Mouse (Mus musculus) heart, embryonic 11.5 days (tissue): Measurements from ENCODE around the gene Polr2h. TPM values are rescaled to one million over a fixed set of nuclear protein-coding genes. Genes with fewer than 3 reads are reported as not detected.

Experiments
- ATAC-seq: fragments of 200-750 bp; cut with Nextera tagmentation; replicated peaks from 2 replicates; pipeline ENCODE4 v1.8.0; 2017; ENCODE audit warnings: moderate library complexity; ENCODE audit not compliant: insufficient number of reproducible peaks, low FRiP score, low TSS enrichment
- H3K27ac ChIP-seq: fragments of 300-500 bp; sonication (generic); 2 replicates; pipeline ENCODE4 v1.5.1; 2014; ENCODE audit warnings: mild to moderate bottlenecking, low read depth, low read length
- H3K27me3 ChIP-seq: fragments of 300-500 bp; sonication (generic); 2 replicates; pipeline ENCODE4 v1.6.1; 2014; ENCODE audit warnings: mild to moderate bottlenecking, low read length, mixed read lengths; ENCODE audit not compliant: control insufficient read depth, insufficient read depth
- H3K36me3 ChIP-seq: fragments of 300-500 bp; sonication (generic); 2 replicates; pipeline ENCODE4 v1.6.1; 2014; ENCODE audit warnings: mild to moderate bottlenecking, low read length, moderate library complexity, mixed read lengths; ENCODE audit not compliant: control insufficient read depth, insufficient read depth
- H3K4me1 ChIP-seq: fragments of 300-500 bp; sonication (generic); 2 replicates; pipeline ENCODE4 v1.6.1; 2014; ENCODE audit warnings: low read length; ENCODE audit not compliant: control insufficient read depth, insufficient read depth
- H3K4me2 ChIP-seq: fragments of 300-500 bp; sonication (generic); 2 replicates; pipeline ENCODE4 v1.6.1; 2014; ENCODE audit warnings: mild to moderate bottlenecking, moderate library complexity
- H3K4me3 ChIP-seq: fragments of 300-500 bp; sonication (generic); 2 replicates; pipeline ENCODE4 v1.5.1; 2014; ENCODE audit warnings: low read depth, low read length
- H3K9ac ChIP-seq: fragments of 300-500 bp; sonication (generic); 2 replicates; pipeline ENCODE4 v1.6.1; 2014; ENCODE audit warnings: mild to moderate bottlenecking, low read depth, low read length, moderate library complexity
- H3K9me3 ChIP-seq: fragments of 300-500 bp; sonication (generic); replicated peaks from 2 replicates; pipeline ENCODE4 v1.6.1; 2016; ENCODE audit warnings: low read length; ENCODE audit not compliant: control insufficient read depth
- WGBS: fragments of 180-500 bp; shearing (Covaris S2); extraction: QIAGEN DNeasy Blood & Tissue Kit; methylation state at CpG from one replicate; pipeline ENCODE4 v1.1.7; 2014; ENCODE audit not compliant: insufficient replicate concordance; 5-methylcytosine and 5-hydroxymethylcytosine counted together
- polyA plus RNA-seq: library from polyadenylated mRNA; unstranded; fragments of >200 nt; fragmentation: Nextera tagmentation; extraction: Ambion mirVana; gene quantifications from 2 replicates; pipeline ENCODE4 v1.2.1, GENCODE M21; 2014

Polr2h gene
- polyA plus RNA-seq, 1 experiment from 2014 or later: 65.9 TPM

DNA sequence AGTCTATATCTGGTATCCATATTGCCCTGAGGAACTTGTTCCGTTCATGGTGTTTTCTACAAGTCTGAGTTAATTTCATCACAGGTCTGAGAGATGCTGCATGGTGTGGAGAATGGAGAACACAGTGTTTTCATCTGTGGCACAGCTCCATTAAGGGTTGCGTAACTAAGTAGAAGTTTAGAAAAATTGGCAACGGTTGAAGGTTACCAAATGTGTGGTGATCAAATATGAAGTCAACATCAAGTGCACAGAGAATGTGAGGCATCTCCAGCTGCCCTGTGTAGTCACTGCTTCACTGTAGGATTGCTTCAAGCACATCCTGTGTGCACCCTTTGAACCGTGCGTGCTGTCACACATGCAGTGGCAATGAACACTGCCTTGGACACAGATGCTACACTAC, 38.6 kb downstream of the Polr2h start:
- Histone ChIP-seq H3K27me3 (no peaks in the 10 kb centered on the region), H3K4me1 (no peaks in the 10 kb centered on the region), H3K9ac (no peak overlapping the region), H3K27ac (no peak overlapping the region), H3K9me3 (no peaks in the 10 kb centered on the region), H3K4me2 (no peak overlapping the region), H3K4me3 (no peak overlapping the region), H3K36me3 (no peaks in the 10 kb centered on the region)
- no peak for ATAC-seq
- WGBS: 88% methylated on average over 5 of the region's 5 CpGs

DNA sequence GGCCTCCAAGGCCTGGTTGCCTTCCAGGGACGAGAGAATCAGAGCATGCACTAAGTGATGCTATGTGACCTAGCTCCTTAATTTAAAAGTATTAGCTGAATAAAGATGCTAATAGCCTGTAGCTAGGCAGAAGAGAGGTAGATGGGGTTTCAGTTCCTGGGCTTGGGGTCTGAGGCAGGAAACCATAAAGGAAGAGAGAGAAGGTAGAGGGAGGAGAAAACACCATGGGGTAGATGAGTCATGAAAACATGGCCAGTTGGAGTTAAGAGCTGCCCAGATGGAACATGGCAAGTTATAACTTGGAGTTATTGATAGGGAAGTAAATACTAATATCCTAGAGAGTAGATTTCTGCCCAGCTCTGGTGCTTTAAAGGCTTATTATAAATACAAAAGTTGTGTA, 39.9 kb downstream of the Polr2h start:
- H3K4me3 ChIP-seq: no peak overlapping the region
- no peak overlapping the region for H3K4me2 ChIP-seq
- no peaks in the 10 kb centered on the region for H3K4me1 ChIP-seq
- WGBS: 76% methylated on average over 1 of the region's 1 CpGs
- no peaks in the 10 kb centered on the region for H3K27me3 ChIP-seq
- no peaks in the 10 kb centered on the region for H3K36me3 ChIP-seq
- no peak for ATAC-seq
- H3K9me3 ChIP-seq: no peaks in the 10 kb centered on the region
- no peak overlapping the region for H3K9ac ChIP-seq
- H3K27ac ChIP-seq: no peak overlapping the region

DNA sequence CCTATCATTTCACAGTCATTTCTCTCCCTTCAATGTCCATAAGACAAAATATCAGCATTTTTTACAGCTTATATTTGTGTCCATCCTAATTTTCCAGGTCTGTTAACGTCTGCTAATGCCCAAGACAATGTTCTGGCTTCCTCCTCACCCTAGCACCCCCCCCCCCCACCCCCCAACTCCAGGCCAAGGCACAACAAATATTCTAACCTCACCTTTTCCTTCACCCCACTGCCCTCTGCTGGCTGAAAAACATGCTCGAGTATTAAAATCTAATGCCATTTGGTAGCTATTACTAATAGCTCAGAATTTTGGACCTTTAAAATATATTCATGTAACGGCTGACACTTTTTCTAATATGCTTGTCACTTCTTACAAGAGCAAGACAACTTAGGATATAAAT, 44.2 kb downstream of the Polr2h start:
- WGBS: 10% methylated on average over 3 of the region's 3 CpGs
- Histone ChIP-seq H3K4me3 (no peak overlapping the region), H3K4me1 (no peaks in the 10 kb centered on the region), H3K4me2 (no peak overlapping the region), H3K36me3 (no peaks in the 10 kb centered on the region), H3K27me3 (no peaks in the 10 kb centered on the region), H3K9ac (no peak overlapping the region), H3K27ac (no peak overlapping the region), H3K9me3 (no peaks in the 10 kb centered on the region)
- no peak for ATAC-seq

- WGBS: 36% methylated on average over 9 of the region's 9 CpGs
- no peaks in the 10 kb centered on the region for H3K9me3 ChIP-seq
- H3K4me1 ChIP-seq: no peaks in the 10 kb centered on the region
- H3K27ac ChIP-seq: no peak overlapping the region
- no peaks in the 10 kb centered on the region for H3K36me3 ChIP-seq
- H3K9ac ChIP-seq: no peak overlapping the region
- no peaks in the 10 kb centered on the region for H3K27me3 ChIP-seq
- no peak overlapping the region for H3K4me2 ChIP-seq
- H3K4me3 ChIP-seq: no peak overlapping the region
- no peak for ATAC-seq
Observed at GRCm38 (mm10) chr16:20765244-20765643, 47.8 kb downstream of the Polr2h start.

Other genes with a start within 250 kb of the Polr2h start
- gene Eif2b5, start 218.8 kb upstream of the Polr2h start, polyA plus RNA-seq: 83.3 and 96.1 TPM in 2 replicates
- 32.2 and 34.8 TPM in 2 replicates for gene Dvl3, start 200.7 kb upstream of the Polr2h start, polyA plus RNA-seq
- 490 and 502 TPM in 2 replicates for gene Ap2m1, start 182.2 kb upstream of the Polr2h start, polyA plus RNA-seq
- 41.4 and 44.9 TPM in 2 replicates for gene Abcf3, start 169.1 kb upstream of the Polr2h start, polyA plus RNA-seq
- gene Vwa5b2, start 128.2 kb upstream of the Polr2h start, polyA plus RNA-seq: 0.08 and 0.20 TPM in 2 replicates
- 26.6 and 28.0 TPM in 2 replicates for gene Eef1akmt4, start 106.1 kb upstream of the Polr2h start, polyA plus RNA-seq
- 0.10 TPM in 1 of 2 replicates, not detected in the other for gene Gm49333, start 106.1 kb upstream of the Polr2h start, polyA plus RNA-seq
- gene Alg3, start 105.9 kb upstream of the Polr2h start, polyA plus RNA-seq: 39.5 and 41.3 TPM in 2 replicates
- gene Camk2n2, start 96.4 kb upstream of the Polr2h start, polyA plus RNA-seq: 0.84 and 0.96 TPM in 2 replicates
- gene Ece2, start 87.8 kb upstream of the Polr2h start, polyA plus RNA-seq: 1.3 and 1.6 TPM in 2 replicates
- 275 and 327 TPM in 2 replicates for gene Psmd2, start 66.0 kb upstream of the Polr2h start, polyA plus RNA-seq
- gene Eif4g1, start 49.4 kb upstream of the Polr2h start, polyA plus RNA-seq: 117 and 133 TPM in 2 replicates
- gene Fam131a, start 24.4 kb upstream of the Polr2h start, polyA plus RNA-seq: 2.6 and 4.9 TPM in 2 replicates
- 5.7 and 6.7 TPM in 2 replicates for gene Clcn2, start 81 bp downstream of the Polr2h start, polyA plus RNA-seq
- 0.21 and 0.42 TPM in 2 replicates for gene Chrd, start 15.5 kb downstream of the Polr2h start, polyA plus RNA-seq
- gene Thpo, start 16.8 kb downstream of the Polr2h start, polyA plus RNA-seq: 0.49 TPM in 1 of 2 replicates, not detected in the other